Mouse (Mus musculus) layer of hippocampus, adult 2 months (tissue): Measurements from ENCODE around the gene Map3k7. TPM values are rescaled to one million over a fixed set of nuclear protein-coding genes. Genes with fewer than 3 reads are reported as not detected.
A peak's percentile ranks its signal among the peaks of the same experiment; 100 is the strongest.

ENCODE experiments used
- DNase-seq, 2 experiments: peaks; one replicate each; pipeline ENCODE4 v3.0.0; 2022; ENCODE audit warnings: low spot score in 2 of 2
- H3K27ac ChIP-seq: fragments of 200-600 bp; 2 replicates; pipeline ENCODE4 v1.8.1; 2022
- H3K4me3 ChIP-seq: fragments of 200-600 bp; 2 replicates; pipeline ENCODE4 v1.8.1; 2022; ENCODE audit warnings: mild to moderate bottlenecking
- CTCF ChIP-seq: fragments of 200-600 bp; conservative IDR thresholded peaks from 2 replicates; pipeline ENCODE4 v1.8.1; 2022; ENCODE audit warnings: antibody characterized with exemption, mild to moderate bottlenecking, moderate library complexity
- total RNA-seq, 2 experiments: library from RNA; stranded (reverse); gene quantifications; 2 replicates each; pipeline ENCODE4 v1.2.3; 2021

The Map3k7 gene
- total RNA-seq, 2 experiments from 2014 or later, result 39.8 to 40.0 TPM

GRCm38 (mm10) chr4:31938416-31939106, 25.3 kb upstream of the Map3k7 start:
- TF ChIP-seq CTCF, result peak; percentile 78
- peak; percentile 34 to 56 for DNase-seq
- H3K4me3 ChIP-seq, result no peak overlapping the region

GRCm38 (mm10) chr4:31941616-31942015, 22.3 kb upstream of the Map3k7 start:
- no peak for TF ChIP-seq CTCF
- no peak overlapping the region for H3K27ac ChIP-seq
- DNase-seq, result no peak
- H3K4me3 ChIP-seq, result no peak overlapping the region

More at GRCm38 (mm10) chr4:31938416-31939106, 25.3 kb upstream of the Map3k7 start:
- H3K27ac ChIP-seq, result no peak overlapping the region

- TF ChIP-seq CTCF, result no peak
- Histone ChIP-seq H3K4me3 (no peak overlapping the region), H3K27ac (no peak overlapping the region)
- DNase-seq, result no peak
These were observed 20.9 kb upstream of the Map3k7 start for GRCm38 (mm10) chr4:31943045-31943444.

GRCm38 (mm10) chr4:31964194-31964875, 438 bp downstream of the Map3k7 start:
- DNase-seq, result peak in 1 of 2 experiments; percentile 8
- peak overlapping the region; percentile 100 for H3K27ac ChIP-seq
- TF ChIP-seq CTCF, result no peak
- H3K4me3 ChIP-seq, result peak overlapping the region; percentile 94

GRCm38 (mm10) chr4:31965208-31965607, 1.3 kb downstream of the Map3k7 start:
- no peak for TF ChIP-seq CTCF
- Histone ChIP-seq H3K4me3 (peak overlapping the region; percentile 94), H3K27ac (no peak overlapping the region)
- no peak for DNase-seq

GRCm38 (mm10) chr4:31971437-31971836, 7.5 kb downstream of the Map3k7 start:
- Histone ChIP-seq H3K27ac (no peak overlapping the region), H3K4me3 (no peak overlapping the region)
- TF ChIP-seq CTCF, result no peak
- DNase-seq, result no peak

GRCm38 (mm10) chr4:31972181-31972580, 8.3 kb downstream of the Map3k7 start:
- H3K4me3 ChIP-seq, result no peak overlapping the region
- H3K27ac ChIP-seq, result no peak overlapping the region
- peak; percentile 16 to 19 for DNase-seq
- peak; percentile 72 for TF ChIP-seq CTCF

GRCm38 (mm10) chr4:31975260-31975950, 11.5 kb downstream of the Map3k7 start:
- no peak for DNase-seq
- Histone ChIP-seq H3K27ac (no peak overlapping the region), H3K4me3 (no peak overlapping the region)
- TF ChIP-seq CTCF, result no peak

GRCm38 (mm10) chr4:31981863-31982262, 18.0 kb downstream of the Map3k7 start:
- DNase-seq, result no peak
- Histone ChIP-seq H3K4me3 (no peak overlapping the region), H3K27ac (no peak overlapping the region)
- no peak for TF ChIP-seq CTCF

GRCm38 (mm10) chr4:31993386-31993785, 29.5 kb downstream of the Map3k7 start:
- no peak for TF ChIP-seq CTCF
- no peak for DNase-seq
- Histone ChIP-seq H3K27ac (no peak overlapping the region), H3K4me3 (no peak overlapping the region)

GRCm38 (mm10) chr4:31993865-31994264, 30.0 kb downstream of the Map3k7 start:
- no peak overlapping the region for H3K27ac ChIP-seq
- TF ChIP-seq CTCF, result no peak
- no peak overlapping the region for H3K4me3 ChIP-seq
- no peak for DNase-seq

GRCm38 (mm10) chr4:32001498-32001897, 37.6 kb downstream of the Map3k7 start:
- no peak overlapping the region for H3K27ac ChIP-seq

More at GRCm38 (mm10) chr4:32001498-32001897, 37.6 kb downstream of the Map3k7 start:
- TF ChIP-seq CTCF, result no peak
- DNase-seq, result no peak
- no peak overlapping the region for H3K4me3 ChIP-seq
